Mouse (Mus musculus) liver, embryonic 14.5 days (tissue): Measurements from ENCODE around the gene Elovl6. TPM values are rescaled to one million over a fixed set of nuclear protein-coding genes. Genes with fewer than 3 reads are reported as not detected.

Experiments used
- ATAC-seq: fragments of 200-750 bp; cut with Nextera tagmentation; 2 replicates; pipeline ENCODE4 v1.8.0; 2017; ENCODE audit warnings: moderate number of reproducible peaks, mild to moderate bottlenecking, moderate library complexity; ENCODE audit not compliant: insufficient read depth
- DNase-seq, 3 experiments: peaks; one replicate each; pipeline ENCODE4 v3.0.0-alpha.2; 2012 to 2013; ENCODE audit warnings: low read depth in 3 of 3, low spot score in 3 of 3
- H3K27ac ChIP-seq: fragments of 300-500 bp; sonication (generic); 2 replicates; pipeline ENCODE4 v1.5.1; 2014; ENCODE audit warnings: moderate library complexity, mild to moderate bottlenecking, control low read depth, inconsistent platforms
- H3K27me3 ChIP-seq: fragments of 300-500 bp; sonication (generic); 2 replicates; pipeline ENCODE4 v1.6.1; 2014; ENCODE audit warnings: mild to moderate bottlenecking, low read length, moderate library complexity; ENCODE audit not compliant: control insufficient read depth, insufficient read depth
- H3K36me3 ChIP-seq: fragments of 300-500 bp; sonication (generic); replicated peaks from 2 replicates; pipeline ENCODE4 v1.6.1; 2014; ENCODE audit warnings: low read depth; ENCODE audit not compliant: control insufficient read depth, insufficient read depth
- H3K4me1 ChIP-seq, 2 experiments: fragments of 200-500 bp in 1 of 2; fragments of 300-500 bp in 1 of 2; sonication (generic) in 1 of 2; replicated peaks; 2 replicates each; pipeline ENCODE4 v1.6.1; 2012 to 2014; ENCODE audit warnings: antibody characterized with exemption in 1 of 2, inconsistent platforms in 1 of 2, low read length in 1 of 2; ENCODE audit not compliant: control insufficient read depth in 2 of 2, insufficient read depth in 2 of 2
- H3K4me2 ChIP-seq: fragments of 300-500 bp; sonication (generic); 2 replicates; pipeline ENCODE4 v1.6.1; 2014; ENCODE audit warnings: low read depth, mild to moderate bottlenecking, control low read depth, moderate library complexity
- H3K4me3 ChIP-seq, 2 experiments: fragments of 200-500 bp in 1 of 2; fragments of 300-500 bp in 1 of 2; sonication (generic) in 1 of 2; 2 replicates each; pipeline ENCODE4 v1.5.1; 2012 to 2014; ENCODE audit warnings: low read depth in 2 of 2, low read length in 2 of 2, mild to moderate bottlenecking in 2 of 2, control low read depth in 1 of 2, inconsistent platforms in 1 of 2, moderate library complexity in 1 of 2; ENCODE audit not compliant: insufficient read depth in 1 of 2
- H3K9ac ChIP-seq: fragments of 300-500 bp; sonication (generic); replicated peaks from 2 replicates; pipeline ENCODE4 v1.6.1; 2014; ENCODE audit warnings: mild to moderate bottlenecking, control low read depth, moderate library complexity
- H3K9me3 ChIP-seq: fragments of 300-500 bp; sonication (generic); 2 replicates; pipeline ENCODE4 v1.6.1; 2016; ENCODE audit warnings: low read length, mixed read lengths; ENCODE audit not compliant: control insufficient read depth
- CTCF ChIP-seq: IDR thresholded peaks from 2 replicates; pipeline ENCODE4 v1.5.1; 2016; ENCODE audit warnings: antibody characterized with exemption, low read depth, control low read depth
- EP300 ChIP-seq: IDR thresholded peaks from 2 replicates; pipeline ENCODE4 v1.6.1; 2016; ENCODE audit warnings: antibody characterized with exemption, low read depth
- WGBS: fragments of 180-500 bp; shearing (Covaris S2); extraction: QIAGEN DNeasy Blood & Tissue Kit; methylation state at CpG from one replicate; pipeline ENCODE4 v1.1.7; 2014; ENCODE audit not compliant: insufficient replicate concordance; 5-methylcytosine and 5-hydroxymethylcytosine counted together
- polyA plus RNA-seq, 2 experiments: library from polyadenylated mRNA; depleted of rRNA in 1 of 2; stranded (reverse) in 1 of 2; unstranded in 1 of 2; fragments of >200 nt; fragmentation: Nextera tagmentation in 1 of 2; extraction: Ambion mirVana in 1 of 2; gene quantifications; 2 replicates each; pipeline versions ENCODE4 v1.2.1 to v1.2.3; 2012 to 2014

Gene Elovl6
- polyA plus RNA-seq, 2 experiments = 7.2 TPM

DNA sequence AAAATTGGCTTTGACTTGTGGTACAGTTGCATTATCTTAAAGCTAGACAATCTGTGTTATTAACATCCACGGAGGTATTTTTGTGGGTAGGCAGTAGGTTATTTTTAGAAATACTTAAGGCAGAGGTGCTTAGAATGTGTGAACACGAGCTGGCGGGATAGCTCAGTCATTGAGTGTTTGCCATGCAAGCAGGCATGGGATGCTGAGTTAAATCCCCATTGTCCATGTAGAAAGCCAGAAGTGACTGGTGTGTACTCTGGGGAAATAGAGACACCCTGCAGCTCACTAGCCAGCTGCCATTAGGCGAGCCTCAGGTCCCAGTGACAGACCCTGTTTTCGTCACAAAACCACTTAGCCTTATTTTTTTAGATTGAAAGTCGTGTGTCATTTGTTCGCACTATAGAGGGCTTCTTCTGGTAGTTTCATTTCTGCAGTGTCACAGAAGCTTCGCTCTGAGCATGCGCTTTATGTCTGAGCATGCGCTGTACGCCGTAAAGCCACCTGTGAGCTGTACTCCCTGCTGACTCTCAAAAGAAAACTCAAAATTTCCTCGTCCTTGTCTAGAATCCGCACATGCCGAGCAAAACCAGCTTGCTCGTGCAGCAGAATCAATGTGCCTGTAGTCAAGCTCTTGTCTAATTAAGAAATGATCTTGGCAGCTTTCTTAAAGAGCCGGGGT lies 58.5 kb downstream of the Elovl6 start:
- H3K9ac ChIP-seq = no peak overlapping the region
- no peak for ATAC-seq

DNA sequence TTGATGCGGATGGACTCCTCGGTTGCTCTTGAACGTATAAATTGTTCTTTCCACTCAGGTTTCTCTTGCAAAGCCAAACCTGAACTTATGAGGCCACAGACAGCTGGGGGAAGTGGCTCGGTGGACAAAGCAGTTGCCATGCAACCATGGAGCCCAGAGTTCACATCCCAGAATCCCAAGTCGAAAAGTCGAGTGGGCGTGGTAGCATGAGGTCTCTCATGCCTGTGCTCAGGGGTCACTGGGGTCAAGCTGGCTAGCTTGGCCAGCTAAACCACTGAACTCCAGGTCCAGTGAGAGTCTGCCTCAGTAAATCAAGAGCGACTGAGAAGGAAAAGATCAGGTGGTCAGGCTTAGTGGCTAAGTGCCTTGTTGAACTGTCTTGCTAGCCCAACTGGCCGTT lies 59.1 kb downstream of the Elovl6 start:
- Histone ChIP-seq H3K9ac (no peak overlapping the region), H3K4me2 (no peak overlapping the region), H3K27ac (no peak overlapping the region), H3K36me3 (no peaks in the 10 kb centered on the region), H3K9me3 (no peaks in the 10 kb centered on the region), H3K27me3 (no peaks in the 10 kb centered on the region), H3K4me3 (no peak overlapping the region), H3K4me1 (no peaks in the 10 kb centered on the region)
- no peak for TF ChIP-seq CTCF
- no peak for TF ChIP-seq EP300
- 72% methylated on average over 9 of the region's 9 CpGs for WGBS
- no peak for DNase-seq
- no peak for ATAC-seq

More for the DNA sequence above, 58.5 kb downstream of the Elovl6 start:
- DNase-seq = no peak
- Histone ChIP-seq H3K9me3 (no peaks in the 10 kb centered on the region), H3K27me3 (no peaks in the 10 kb centered on the region), H3K4me3 (no peak overlapping the region), H3K36me3 (no peaks in the 10 kb centered on the region), H3K4me1 (no peaks in the 10 kb centered on the region), H3K27ac (no peak overlapping the region), H3K4me2 (no peak overlapping the region)
- TF ChIP-seq CTCF (no peak), EP300 (no peak)
- 75% methylated on average over 17 of the region's 17 CpGs for WGBS

DNA sequence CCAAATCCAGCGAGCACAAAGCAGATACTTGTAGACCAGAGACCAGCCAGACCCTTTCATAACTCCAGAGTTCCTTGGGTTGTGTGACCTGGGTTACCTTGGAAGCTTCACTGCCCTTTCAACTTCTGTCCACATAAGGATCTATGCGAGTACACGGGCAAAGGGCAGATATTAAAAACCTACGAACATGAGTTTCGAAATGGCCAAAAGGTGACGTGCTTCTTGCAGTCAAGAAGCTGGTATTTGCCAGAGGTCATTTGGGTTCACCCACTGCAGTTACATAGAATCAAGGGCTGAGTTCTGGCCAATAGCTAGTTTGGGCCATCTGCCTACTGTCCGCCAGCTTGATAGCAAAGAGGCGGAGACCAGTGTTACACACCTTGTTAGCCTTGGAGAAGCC lies 59.6 kb downstream of the Elovl6 start:
- H3K27me3 ChIP-seq = no peaks in the 10 kb centered on the region
- H3K9me3 ChIP-seq = no peaks in the 10 kb centered on the region
- no peak overlapping the region for H3K4me2 ChIP-seq
- DNase-seq (no peak), ATAC-seq (no peak)
- TF ChIP-seq CTCF (no peak), EP300 (no peak)
- no peak overlapping the region for H3K27ac ChIP-seq
- no peaks in the 10 kb centered on the region for H3K36me3 ChIP-seq
- no peak overlapping the region for H3K4me3 ChIP-seq
- H3K4me1 ChIP-seq = no peaks in the 10 kb centered on the region
- H3K9ac ChIP-seq = no peak overlapping the region
- WGBS = 77% methylated on average over 8 of the region's 8 CpGs

DNA sequence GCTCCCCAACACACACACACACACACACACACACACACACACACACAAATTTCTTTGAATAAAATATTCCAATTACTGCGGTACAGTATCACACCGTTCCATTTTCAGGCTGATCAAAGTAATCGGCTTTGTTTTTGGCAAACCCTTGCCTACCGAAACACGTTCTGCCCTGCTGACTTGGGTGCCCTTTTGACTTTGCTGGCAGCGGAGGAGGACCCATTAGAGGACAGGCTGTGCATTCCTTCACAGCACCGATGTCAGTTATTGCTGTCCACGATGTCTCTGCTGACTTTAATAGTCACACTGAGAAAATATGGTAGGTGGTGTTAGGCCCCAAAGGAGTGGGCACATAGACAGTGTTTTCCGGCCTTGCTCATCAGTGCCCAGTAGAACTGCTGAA lies 60.8 kb downstream of the Elovl6 start:
- Histone ChIP-seq H3K4me1 (no peaks in the 10 kb centered on the region), H3K27ac (no peak overlapping the region), H3K9ac (no peak overlapping the region), H3K4me2 (no peak overlapping the region), H3K27me3 (no peaks in the 10 kb centered on the region), H3K9me3 (no peaks in the 10 kb centered on the region), H3K4me3 (no peak overlapping the region), H3K36me3 (no peaks in the 10 kb centered on the region)
- no peak for DNase-seq
- WGBS = 80% methylated on average over 9 of the region's 9 CpGs
- TF ChIP-seq EP300 (no peak), CTCF (no peak)
- no peak for ATAC-seq

DNA sequence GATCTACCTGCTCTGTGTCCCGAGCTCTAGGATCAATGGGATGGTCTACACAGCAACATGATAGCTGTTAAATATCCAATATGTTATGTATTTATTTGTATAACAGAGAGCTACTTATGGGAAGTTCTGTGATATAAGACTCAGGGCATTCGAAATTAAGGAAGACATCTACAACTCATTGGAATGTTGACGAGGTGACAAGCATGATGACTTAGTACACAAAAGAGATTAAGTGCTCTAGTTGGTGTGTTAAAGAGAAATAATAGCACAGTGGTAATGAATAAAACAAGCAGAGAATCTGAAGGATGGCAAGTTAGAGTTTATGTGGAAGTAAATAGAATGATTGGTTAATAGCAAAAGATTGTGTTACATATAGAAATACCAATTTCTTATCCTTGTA lies 61.6 kb downstream of the Elovl6 start:
- Histone ChIP-seq H3K36me3 (no peaks in the 10 kb centered on the region), H3K9me3 (no peaks in the 10 kb centered on the region), H3K4me1 (no peaks in the 10 kb centered on the region), H3K4me2 (no peak overlapping the region), H3K27ac (no peak overlapping the region), H3K4me3 (no peak overlapping the region), H3K9ac (no peak overlapping the region), H3K27me3 (no peaks in the 10 kb centered on the region)
- no peak for ATAC-seq
- WGBS = 65% methylated on average over 3 of the region's 3 CpGs
- no peak for TF ChIP-seq EP300
- no peak for TF ChIP-seq CTCF
- DNase-seq = no peak
